Mouse (Mus musculus) embryonic facial prominence, embryonic 12.5 days (tissue): ENCODE measurements around the gene Ptpn4. TPM values are rescaled to one million over a fixed set of nuclear protein-coding genes. Genes with fewer than 3 reads are reported as not detected.

Experiments
- ATAC-seq: fragments of 200-750 bp; cut with Nextera tagmentation; 2 replicates; pipeline ENCODE4 v1.8.0; 2017; ENCODE audit not compliant: insufficient number of reproducible peaks, insufficient read depth, low FRiP score, low TSS enrichment
- H3K27ac ChIP-seq: fragments of 300-500 bp; sonication (generic); 2 replicates; pipeline ENCODE4 v1.5.1; 2016; ENCODE audit warnings: mild to moderate bottlenecking
- H3K27me3 ChIP-seq: fragments of 300-500 bp; sonication (generic); 2 replicates; pipeline ENCODE4 v1.6.1; 2016; ENCODE audit warnings: mild to moderate bottlenecking, moderate library complexity
- H3K36me3 ChIP-seq: fragments of 300-500 bp; sonication (generic); 2 replicates; pipeline ENCODE4 v1.6.1; 2016; ENCODE audit warnings: mild to moderate bottlenecking
- H3K4me1 ChIP-seq: fragments of 300-500 bp; sonication (generic); 2 replicates; pipeline ENCODE4 v1.6.1; 2016
- H3K4me2 ChIP-seq: fragments of 300-500 bp; sonication (generic); replicated peaks from 2 replicates; pipeline ENCODE4 v1.6.1; 2016; ENCODE audit warnings: mild to moderate bottlenecking, moderate library complexity
- H3K4me3 ChIP-seq: fragments of 300-500 bp; sonication (generic); 2 replicates; pipeline ENCODE4 v1.5.1; 2016; ENCODE audit warnings: mild to moderate bottlenecking
- H3K9ac ChIP-seq: fragments of 300-500 bp; sonication (generic); 2 replicates; pipeline ENCODE4 v1.6.1; 2016; ENCODE audit warnings: mild to moderate bottlenecking, moderate library complexity
- H3K9me3 ChIP-seq: fragments of 300-500 bp; sonication (generic); 2 replicates; pipeline ENCODE4 v1.6.1; 2016; ENCODE audit warnings: mild to moderate bottlenecking, moderate library complexity
- WGBS: fragments of 180-500 bp; shearing (Covaris S2); methylation state at CpG from one replicate; pipeline ENCODE4 v1.1.7; 2016; 5-methylcytosine and 5-hydroxymethylcytosine counted together
- polyA plus RNA-seq: library from polyadenylated mRNA; unstranded; fragments of >200 nt; fragmentation: Nextera tagmentation; extraction: Ambion mirVana; gene quantifications from 2 replicates; pipeline ENCODE4 v1.2.1, GENCODE M21; 2016

Ptpn4 gene
- polyA plus RNA-seq, 1 experiment from 2014 or later: 9.2 TPM

- no peak overlapping the region for H3K4me2 ChIP-seq
- H3K4me1 ChIP-seq: 0 out of 2 replicates have a peak, but pooled peaks cover 6% of the 10 kb centered on the region
- no peak overlapping the region for H3K27ac ChIP-seq
- ATAC-seq: no peak
- H3K9ac ChIP-seq: no peak overlapping the region
- H3K9me3 ChIP-seq: no peaks in the 10 kb centered on the region
- no peak overlapping the region for H3K4me3 ChIP-seq
- H3K27me3 ChIP-seq: no peaks in the 10 kb centered on the region
- H3K36me3 ChIP-seq: no peaks in the 10 kb centered on the region
Observed at GRCm38 (mm10) chr1:119795174-119795573, 42.2 kb downstream of the Ptpn4 start.

DNA sequence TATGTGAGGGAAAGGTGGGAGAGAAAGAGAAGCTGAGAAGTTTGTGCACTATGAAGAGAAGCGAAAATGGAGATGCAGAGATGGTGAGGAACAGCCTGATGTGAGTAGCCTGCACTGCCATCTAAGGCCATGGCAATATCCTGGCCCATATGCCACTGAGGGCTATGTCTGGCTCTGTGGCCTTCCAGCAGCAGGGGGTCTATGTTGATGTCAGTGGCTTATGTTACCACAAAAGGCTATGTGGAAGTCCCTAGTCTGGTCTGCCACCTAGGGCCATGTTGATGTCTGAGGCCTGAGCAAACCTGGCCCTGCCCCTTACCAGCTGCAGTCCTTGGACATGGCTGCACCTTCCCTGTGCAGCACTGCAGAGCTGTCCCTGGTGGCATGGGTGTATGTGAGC lies 43.1 kb downstream of the Ptpn4 start:
- no peaks in the 10 kb centered on the region for H3K36me3 ChIP-seq
- H3K9me3 ChIP-seq: no peaks in the 10 kb centered on the region
- 0 out of 2 replicates have a peak, but pooled peaks cover 6% of the 10 kb centered on the region for H3K4me1 ChIP-seq
- WGBS: 94% methylated on average over 1 of the region's 1 CpGs
- no peak overlapping the region for H3K4me3 ChIP-seq
- H3K4me2 ChIP-seq: no peak overlapping the region
- H3K27ac ChIP-seq: no peak overlapping the region
- no peaks in the 10 kb centered on the region for H3K27me3 ChIP-seq
- no peak for ATAC-seq
- no peak overlapping the region for H3K9ac ChIP-seq

DNA sequence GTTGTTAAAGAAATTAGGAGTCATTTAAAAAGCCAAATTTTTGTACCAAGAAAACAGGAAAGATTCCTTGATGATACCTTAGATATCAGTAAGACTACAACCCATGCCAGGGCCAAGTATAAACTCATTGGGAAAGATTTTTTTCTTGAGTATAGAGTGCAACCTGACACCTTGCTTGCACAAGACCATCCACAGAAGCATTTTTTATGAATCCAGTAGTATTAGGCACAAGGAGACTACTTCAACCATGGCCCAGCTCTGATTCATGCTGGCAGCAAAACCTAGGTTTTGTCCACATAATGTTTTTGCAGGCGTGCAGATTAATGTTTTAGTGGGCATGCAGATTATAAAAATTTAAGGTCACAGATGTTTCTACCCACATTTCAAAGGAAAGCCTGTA lies 46.8 kb downstream of the Ptpn4 start:
- H3K4me3 ChIP-seq: no peak overlapping the region
- no peak for ATAC-seq
- H3K4me2 ChIP-seq: no peak overlapping the region
- no peak overlapping the region for H3K27ac ChIP-seq
- no peaks in the 10 kb centered on the region for H3K9me3 ChIP-seq
- H3K27me3 ChIP-seq: no peaks in the 10 kb centered on the region
- H3K9ac ChIP-seq: no peak overlapping the region
- no peaks in the 10 kb centered on the region for H3K36me3 ChIP-seq
- H3K4me1 ChIP-seq: no peaks in the 10 kb centered on the region
- WGBS: 81% methylated on average over 1 of the region's 1 CpGs

GRCm38 (mm10) chr1:119775915-119776314 lies 61.5 kb downstream of the Ptpn4 start:
- Histone ChIP-seq H3K36me3 (no peaks in the 10 kb centered on the region; the same call in 1 of the 2 replicates), H3K4me3 (no peak overlapping the region), H3K27ac (no peak overlapping the region), H3K27me3 (no peaks in the 10 kb centered on the region), H3K4me1 (no peaks in the 10 kb centered on the region), H3K4me2 (no peak overlapping the region), H3K9me3 (no peaks in the 10 kb centered on the region), H3K9ac (no peak overlapping the region)
- 78% methylated on average over 2 of the region's 2 CpGs for WGBS
- ATAC-seq: no peak

GRCm38 (mm10) chr1:119735692-119736091 lies 101.7 kb downstream of the Ptpn4 start:
- Histone ChIP-seq H3K9me3 (peaks cover 9% of the 10 kb centered on the region; the same call in 1 of the 2 replicates), H3K4me3 (no peak overlapping the region), H3K27me3 (no peaks in the 10 kb centered on the region), H3K27ac (no peak overlapping the region), H3K4me1 (no peaks in the 10 kb centered on the region), H3K36me3 (peaks cover 13% of the 10 kb centered on the region), H3K9ac (no peak overlapping the region), H3K4me2 (no peak overlapping the region)
- no peak for ATAC-seq

DNA sequence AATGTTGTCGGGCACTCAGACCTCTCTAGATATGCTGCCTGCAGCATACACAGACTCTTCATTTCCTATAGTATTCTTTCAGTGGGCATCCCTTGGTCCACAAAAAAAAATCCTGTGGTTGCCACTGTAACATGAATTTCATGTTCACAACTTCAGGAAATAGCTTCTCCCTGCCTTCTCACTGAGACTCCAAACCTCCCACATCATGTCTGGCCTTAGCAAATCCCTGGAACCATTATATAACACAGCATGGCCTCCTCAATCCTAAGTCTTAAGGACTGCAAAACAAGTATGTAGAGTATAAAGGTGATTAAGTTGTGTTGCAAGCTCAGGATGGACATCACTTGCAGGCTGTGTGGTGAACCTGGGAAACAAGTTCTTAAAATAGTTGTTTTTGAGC lies 102.6 kb downstream of the Ptpn4 start:
- no peak for ATAC-seq
- Histone ChIP-seq H3K9me3 (peaks cover 3% of the 10 kb centered on the region; the same call in 1 of the 2 replicates), H3K4me2 (no peak overlapping the region), H3K4me1 (no peaks in the 10 kb centered on the region), H3K27me3 (no peaks in the 10 kb centered on the region), H3K36me3 (peaks cover 4% of the 10 kb centered on the region), H3K4me3 (no peak overlapping the region), H3K9ac (no peak overlapping the region), H3K27ac (no peak overlapping the region)
- 88% methylated on average over 1 of the region's 1 CpGs for WGBS

GRCm38 (mm10) chr1:119731166-119731565 lies 106.2 kb downstream of the Ptpn4 start:
- Histone ChIP-seq H3K9me3 (no peaks in the 10 kb centered on the region), H3K9ac (no peak overlapping the region), H3K27me3 (no peaks in the 10 kb centered on the region), H3K36me3 (no peaks in the 10 kb centered on the region), H3K4me3 (no peak overlapping the region), H3K4me2 (no peak overlapping the region), H3K4me1 (no peaks in the 10 kb centered on the region), H3K27ac (no peak overlapping the region)
- ATAC-seq: no peak
- 84% methylated on average over 2 of the region's 2 CpGs for WGBS

DNA sequence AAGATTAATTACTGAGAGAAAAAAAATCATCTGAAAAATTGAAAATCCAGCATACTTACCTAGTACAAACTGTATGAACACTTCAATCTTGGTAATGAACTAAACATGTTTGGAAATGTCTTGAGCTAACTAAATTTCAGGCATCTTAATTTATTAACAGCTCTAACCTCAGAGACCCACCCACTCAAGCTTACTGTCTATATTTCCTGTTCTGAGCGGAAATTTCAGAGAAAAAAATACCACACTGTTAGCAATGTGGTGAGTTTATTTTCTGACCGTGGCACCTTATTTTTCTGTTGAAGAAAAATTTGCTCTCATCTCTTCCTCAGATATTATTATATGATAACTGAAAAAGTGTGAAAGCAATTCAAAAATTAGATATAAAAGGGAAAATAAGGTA lies 124.4 kb downstream of the Ptpn4 start:
- WGBS: 85% methylated on average over 2 of the region's 2 CpGs
- H3K4me3 ChIP-seq: no peak overlapping the region
- H3K27ac ChIP-seq: no peak overlapping the region
- H3K9me3 ChIP-seq: no peaks in the 10 kb centered on the region
- no peak for ATAC-seq
- no peak overlapping the region for H3K4me2 ChIP-seq
- no peaks in the 10 kb centered on the region for H3K27me3 ChIP-seq
- H3K4me1 ChIP-seq: no peaks in the 10 kb centered on the region
- no peak overlapping the region for H3K9ac ChIP-seq
- no peaks in the 10 kb centered on the region for H3K36me3 ChIP-seq

- Histone ChIP-seq H3K36me3 (0 out of 2 replicates have a peak, but pooled peaks cover 11% of the 10 kb centered on the region), H3K27me3 (no peaks in the 10 kb centered on the region), H3K27ac (no peak overlapping the region), H3K4me1 (no peaks in the 10 kb centered on the region), H3K9me3 (no peaks in the 10 kb centered on the region), H3K9ac (no peak overlapping the region), H3K4me2 (no peak overlapping the region), H3K4me3 (no peak overlapping the region)
- 94% methylated on average over 4 of the region's 4 CpGs for WGBS
- no peak for ATAC-seq
Observed at GRCm38 (mm10) chr1:119706471-119707217, 130.8 kb downstream of the Ptpn4 start.

DNA sequence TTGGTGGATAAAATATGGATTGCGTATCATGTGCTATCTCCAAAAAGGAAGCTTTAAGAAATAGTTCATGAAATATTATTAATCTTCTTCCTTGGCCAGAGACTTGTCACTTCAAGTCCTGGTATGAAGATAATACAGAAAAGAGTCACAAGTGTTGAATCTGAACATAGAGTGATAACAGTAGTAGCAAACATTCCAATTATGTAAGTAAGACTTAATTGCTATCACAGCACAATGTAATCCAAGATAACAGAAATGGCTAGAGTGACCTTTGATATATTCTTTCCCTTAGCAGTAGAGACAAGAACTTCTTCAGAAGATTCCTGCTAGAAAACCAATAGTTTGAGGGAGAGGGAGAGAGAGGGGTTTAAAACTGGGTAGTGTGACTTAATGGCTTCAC lies 140.6 kb downstream of the Ptpn4 start:
- Histone ChIP-seq H3K9me3 (no peaks in the 10 kb centered on the region), H3K9ac (no peak overlapping the region), H3K4me2 (no peak overlapping the region), H3K27me3 (no peaks in the 10 kb centered on the region), H3K27ac (no peak overlapping the region), H3K36me3 (peaks cover 20% of the 10 kb centered on the region; the same call in 1 of the 2 replicates), H3K4me3 (no peak overlapping the region), H3K4me1 (no peaks in the 10 kb centered on the region)
- no peak for ATAC-seq
- WGBS: 96% methylated on average over 1 of the region's 1 CpGs

DNA sequence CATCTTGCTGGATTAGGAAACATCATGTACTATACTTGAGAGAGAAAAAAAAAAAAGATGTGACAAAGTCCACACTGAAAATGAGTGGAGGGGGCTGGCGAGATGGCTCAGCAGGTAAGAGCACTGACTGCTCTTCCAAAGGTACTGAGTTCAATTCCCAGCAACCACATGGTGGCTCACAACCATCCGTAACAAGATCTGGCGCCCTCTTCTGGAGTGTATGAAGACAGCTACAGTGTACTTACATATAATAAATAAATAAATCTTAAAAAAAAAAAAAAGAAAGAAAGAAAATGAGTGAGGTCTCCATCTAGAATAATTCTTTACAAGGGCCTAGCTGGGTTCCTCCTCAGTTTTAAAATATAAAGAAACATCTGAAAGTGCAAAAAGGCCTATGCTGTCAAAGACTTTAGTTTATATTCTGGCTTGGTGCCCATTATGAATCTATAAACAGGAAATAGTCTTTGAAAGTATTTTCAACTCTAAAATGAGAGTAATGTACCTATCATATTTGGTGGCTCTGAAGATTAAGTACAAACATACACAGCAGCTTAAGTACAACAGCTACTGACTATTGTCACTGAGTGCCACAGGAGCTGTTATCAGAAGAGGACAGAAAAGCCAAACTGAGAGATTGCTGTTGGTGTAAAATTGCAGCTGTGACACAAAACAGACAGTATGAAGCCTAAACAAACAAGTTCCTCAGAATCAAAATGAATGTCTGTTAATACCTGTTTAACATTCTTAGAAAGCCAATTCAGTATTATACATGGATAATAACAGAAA lies 151.4 kb downstream of the Ptpn4 start:
- H3K9ac ChIP-seq: no peak overlapping the region
- H3K27ac ChIP-seq: no peak overlapping the region
- no peak overlapping the region for H3K4me2 ChIP-seq
- H3K36me3 ChIP-seq: peaks cover 4% of the 10 kb centered on the region
- no peaks in the 10 kb centered on the region for H3K27me3 ChIP-seq
- ATAC-seq: no peak
- 89% methylated on average over 3 of the region's 3 CpGs for WGBS
- no peaks in the 10 kb centered on the region for H3K9me3 ChIP-seq
- H3K4me1 ChIP-seq: no peaks in the 10 kb centered on the region
- no peak overlapping the region for H3K4me3 ChIP-seq

- 85% methylated on average over 2 of the region's 2 CpGs for WGBS
- no peaks in the 10 kb centered on the region for H3K27me3 ChIP-seq
- H3K9me3 ChIP-seq: no peaks in the 10 kb centered on the region
- H3K4me1 ChIP-seq: no peaks in the 10 kb centered on the region
- no peak overlapping the region for H3K9ac ChIP-seq
- H3K4me3 ChIP-seq: no peak overlapping the region
- H3K36me3 ChIP-seq: peaks cover 11% of the 10 kb centered on the region; the same call in 1 of the 2 replicates
- H3K27ac ChIP-seq: no peak overlapping the region
- H3K4me2 ChIP-seq: no peak overlapping the region
- ATAC-seq: no peak
Observed at GRCm38 (mm10) chr1:119681663-119682213, 155.7 kb downstream of the Ptpn4 start.
